8 mouse cellular contexts compared by ENCODE assay signal in genomic region chr12:46817211-46817803, GRCm38 (mm10). TPM values are rescaled to one million over a fixed set of nuclear protein-coding genes. Genes with fewer than 3 reads are reported as not detected.
DNase-seq lines count a peak whose midpoint lies in the region; ATAC-seq and TF ChIP-seq lines count a peak whose summit lies in the region.

No protein-coding gene starts in this region.

- no peaks in the 10 kb centered on the region for H3K4me1 ChIP-seq in kidney, postnatal 0 days (replicated peaks; ENCODE audit: insufficient read depth, low read length)
- H3K4me1 ChIP-seq in embryonic facial prominence, embryonic 15.5 days = no peaks in the 10 kb centered on the region
- 0 out of 2 replicates have a peak, but pooled peaks cover 6% of the 10 kb centered on the region for H3K4me1 ChIP-seq in intestine, embryonic 15.5 days (replicated peaks)
- 0 out of 2 replicates have a peak, but pooled peaks cover 3% of the 10 kb centered on the region for H3K4me1 ChIP-seq in neural tube, embryonic 12.5 days

- no peak overlapping the region for H3K9ac ChIP-seq in kidney, postnatal 0 days (ENCODE audit: low read depth, low read length)
- H3K9ac ChIP-seq in embryonic facial prominence, embryonic 15.5 days = 0 out of 2 replicates have a peak overlapping the region, but pooled peaks have one; percentile 1
- no peak overlapping the region for H3K9ac ChIP-seq in intestine, embryonic 15.5 days
- peak overlapping the region; percentile 92 for H3K9ac ChIP-seq in neural tube, embryonic 12.5 days

- H3K27ac ChIP-seq in kidney, postnatal 0 days = no peak overlapping the region
- no peak overlapping the region for H3K27ac ChIP-seq in embryonic facial prominence, embryonic 15.5 days (replicated peaks)
- no peak overlapping the region for H3K27ac ChIP-seq in intestine, embryonic 15.5 days
- H3K27ac ChIP-seq in neural tube, embryonic 12.5 days = peak overlapping the region; percentile 53; the same call in 1 of the 2 replicates

- H3K27me3 ChIP-seq in kidney, postnatal 0 days (ENCODE audit: insufficient read depth, low read length) = peaks cover 6% of the 10 kb centered on the region; the same call in 1 of the 2 replicates
- peaks cover 7% of the 10 kb centered on the region; the same call in 1 of the 2 replicates for H3K27me3 ChIP-seq in embryonic facial prominence, embryonic 15.5 days
- peaks cover 4% of the 10 kb centered on the region; the same call in 1 of the 2 replicates for H3K27me3 ChIP-seq in intestine, embryonic 15.5 days (replicated peaks)
- H3K27me3 ChIP-seq in neural tube, embryonic 12.5 days (replicated peaks) = no peaks in the 10 kb centered on the region

- no peaks in the 10 kb centered on the region for H3K36me3 ChIP-seq in kidney, postnatal 0 days (ENCODE audit: insufficient read depth, low read length)
- no peaks in the 10 kb centered on the region for H3K36me3 ChIP-seq in embryonic facial prominence, embryonic 15.5 days
- H3K36me3 ChIP-seq in intestine, embryonic 15.5 days = no peaks in the 10 kb centered on the region
- H3K36me3 ChIP-seq in neural tube, embryonic 12.5 days = no peaks in the 10 kb centered on the region

- WGBS in kidney, postnatal 0 days = 13% methylated on average over 14 of the region's 14 CpGs
- 13% methylated on average over 14 of the region's 14 CpGs for WGBS in embryonic facial prominence, embryonic 15.5 days
- WGBS in intestine, embryonic 15.5 days = 18% methylated on average over 14 of the region's 14 CpGs
- 5% methylated on average over 14 of the region's 14 CpGs for WGBS in neural tube, embryonic 12.5 days

- no peaks in the 10 kb centered on the region for H3K9me3 ChIP-seq in kidney, postnatal 0 days (replicated peaks; ENCODE audit: low read length)
- no peaks in the 10 kb centered on the region for H3K9me3 ChIP-seq in embryonic facial prominence, embryonic 15.5 days (replicated peaks)
- no peaks in the 10 kb centered on the region for H3K9me3 ChIP-seq in intestine, embryonic 15.5 days
- H3K9me3 ChIP-seq in neural tube, embryonic 12.5 days = no peaks in the 10 kb centered on the region

- no peak for TF ChIP-seq CTCF in kidney, postnatal 0 days (IDR thresholded peaks at IDR 0.05; ENCODE audit: low read depth)

- peak overlapping the region; percentile 73 for H3K4me3 ChIP-seq in kidney, postnatal 0 days (replicated peaks; ENCODE audit: low read depth, low read length)
- H3K4me3 ChIP-seq in embryonic facial prominence, embryonic 15.5 days (replicated peaks) = peak overlapping the region; percentile 78
- peak overlapping the region; percentile 78 for H3K4me3 ChIP-seq in intestine, embryonic 15.5 days (replicated peaks)
- peak overlapping the region; percentile 77 for H3K4me3 ChIP-seq in neural tube, embryonic 12.5 days

- no peak for ATAC-seq in kidney, postnatal 0 days (replicated peaks; ENCODE audit: low FRiP score, low read depth)
- no peak for ATAC-seq in embryonic facial prominence, embryonic 15.5 days (ENCODE audit: insufficient number of reproducible peaks, low FRiP score, low TSS enrichment, low read depth)
- no peak for ATAC-seq in intestine, embryonic 15.5 days
- no peak for ATAC-seq in neural tube, embryonic 12.5 days (ENCODE audit: low FRiP score, low read depth)
- no peak for ATAC-seq in activated CD4-positive, CD25-positive, alpha-beta regulatory T cell, adult 4 months

- peak overlapping the region; percentile 87 for H3K4me2 ChIP-seq in kidney, postnatal 0 days (ENCODE audit: low read length)
- peak overlapping the region; percentile 95 for H3K4me2 ChIP-seq in embryonic facial prominence, embryonic 15.5 days (replicated peaks)
- H3K4me2 ChIP-seq in intestine, embryonic 15.5 days (replicated peaks) = peak overlapping the region; percentile 94
- H3K4me2 ChIP-seq in neural tube, embryonic 12.5 days (replicated peaks) = peak overlapping the region; percentile 58

- DNase-seq in kidney, postnatal 0 days (ENCODE audit: low spot score) = peak; percentile 12
- no peak for DNase-seq in kidney, adult 9 months
- DNase-seq in right cerebral cortex, postnatal 25 days = no peak
- no peak for DNase-seq in adrenal gland, postnatal 36 days

RNA-seq across cellular contexts. Expression of gene Nova1, which starts 1.4 kb away (rescaled TPM):
- polyA plus RNA-seq in kidney, postnatal 0 days (2015; fragmentation: Nextera tagmentation; extraction: Ambion mirVana) = 0.86 and 0.87 TPM in 2 replicates
- 2.1 and 2.4 TPM in 2 replicates for polyA plus RNA-seq in embryonic facial prominence, embryonic 15.5 days (2015; fragmentation: Nextera tagmentation; extraction: Ambion mirVana)
- 0.83 and 1.2 TPM in 2 replicates for polyA plus RNA-seq in intestine, embryonic 15.5 days (2015; fragmentation: Nextera tagmentation; extraction: Ambion mirVana)
- polyA plus RNA-seq in neural tube, embryonic 12.5 days (2016; fragmentation: Nextera tagmentation; extraction: Ambion mirVana) = 58.1 and 59.7 TPM in 2 replicates
- 1 to 10 TPM; 4.0 to 4.5 TPM for total RNA-seq in adrenal gland, postnatal 36 days (2021)
- polyA plus RNA-seq in activated CD4-positive, CD25-positive, alpha-beta regulatory T cell, adult 4 months (2017; shearing (Covaris generic)) = not detected

Comparison
In these comparisons a context has a peak if more than half of its experiments do, and no peak if none do; other contexts are left out.
1. H3K9ac ChIP-seq: peak in embryonic facial prominence, embryonic 15.5 days (single experiment) and neural tube, embryonic 12.5 days (single experiment); none in kidney, postnatal 0 days (single experiment) and intestine, embryonic 15.5 days (single experiment).
2. RNA of gene Nova1, which starts 1.4 kb away (polyA plus RNA-seq): 58.1 to 59.7 TPM in neural tube, embryonic 12.5 days; 2.1 to 2.4 TPM in embryonic facial prominence, embryonic 15.5 days, 0.83 to 1.2 TPM in intestine, embryonic 15.5 days, 0.86 to 0.87 TPM in kidney, postnatal 0 days and not detected in activated CD4-positive, CD25-positive, alpha-beta regulatory T cell, adult 4 months; every median in the first group is over 10 times any median in the second.
3. Peak in every context shown above with its lines, with median percentiles within 50 percentile points of each other: H3K4me2 ChIP-seq and H3K4me3 ChIP-seq.